Mouse (Mus musculus) liver, embryonic 11.5 days (tissue): ENCODE data around the gene Hecw2. TPM values are rescaled to one million over a fixed set of nuclear protein-coding genes. Genes with fewer than 3 reads are reported as not detected.

Experiments used
- ATAC-seq: fragments of 200-750 bp; cut with Nextera tagmentation; replicated peaks from 2 replicates; pipeline ENCODE4 v1.8.0; 2017; ENCODE audit warnings: moderate number of reproducible peaks, mild to moderate bottlenecking, moderate TSS enrichment, moderate library complexity; ENCODE audit not compliant: low FRiP score
- DNase-seq: peaks from one replicate; pipeline ENCODE4 v3.0.0-alpha.2; 2017; ENCODE audit warnings: low spot score
- H3K27ac ChIP-seq: fragments of 300-500 bp; sonication (generic); 2 replicates; pipeline ENCODE4 v1.5.1; 2014; ENCODE audit warnings: mild to moderate bottlenecking, low read depth, low read length, control low read depth
- H3K27me3 ChIP-seq: fragments of 300-500 bp; sonication (generic); replicated peaks from 2 replicates; pipeline ENCODE4 v1.6.1; 2014; ENCODE audit warnings: low read length, mixed read lengths; ENCODE audit not compliant: control insufficient read depth, insufficient read depth
- H3K36me3 ChIP-seq: fragments of 300-500 bp; sonication (generic); 2 replicates; pipeline ENCODE4 v1.6.1; 2014; ENCODE audit warnings: mild to moderate bottlenecking, low read length, moderate library complexity, mixed read lengths; ENCODE audit not compliant: control insufficient read depth, insufficient read depth
- H3K4me1 ChIP-seq: fragments of 300-500 bp; sonication (generic); replicated peaks from 2 replicates; pipeline ENCODE4 v1.6.1; 2014; ENCODE audit warnings: low read length, mixed read lengths; ENCODE audit not compliant: control insufficient read depth, insufficient read depth
- H3K4me2 ChIP-seq: fragments of 300-500 bp; sonication (generic); 2 replicates; pipeline ENCODE4 v1.6.1; 2014; ENCODE audit warnings: mild to moderate bottlenecking, control low read depth, moderate library complexity
- H3K4me3 ChIP-seq: fragments of 300-500 bp; sonication (generic); 2 replicates; pipeline ENCODE4 v1.5.1; 2014; ENCODE audit warnings: low read depth, low read length, control low read depth
- H3K9ac ChIP-seq: fragments of 300-500 bp; sonication (generic); 2 replicates; pipeline ENCODE4 v1.6.1; 2014; ENCODE audit warnings: low read depth, low read length, control low read depth
- H3K9me3 ChIP-seq: fragments of 300-500 bp; sonication (generic); 2 replicates; pipeline ENCODE4 v1.6.1; 2016; ENCODE audit warnings: low read length, inconsistent platforms, mixed read lengths; ENCODE audit not compliant: control insufficient read depth
- WGBS: fragments of 180-500 bp; shearing (Covaris S2); extraction: QIAGEN DNeasy Blood & Tissue Kit; methylation state at CpG from one replicate; pipeline ENCODE4 v1.1.7; 2014; 5-methylcytosine and 5-hydroxymethylcytosine counted together
- polyA plus RNA-seq: library from polyadenylated mRNA; unstranded; fragments of >200 nt; fragmentation: Nextera tagmentation; extraction: Ambion mirVana; gene quantifications from 2 replicates; pipeline ENCODE4 v1.2.1, GENCODE M21; 2014

Gene Hecw2
- polyA plus RNA-seq, 1 experiment from 2014 or later: 1.8 TPM

- H3K4me1 ChIP-seq: no peaks in the 10 kb centered on the region
- no peak for DNase-seq
- no peak overlapping the region for H3K4me3 ChIP-seq
- no peak overlapping the region for H3K9ac ChIP-seq
- no peak overlapping the region for H3K4me2 ChIP-seq
- H3K36me3 ChIP-seq: no peaks in the 10 kb centered on the region
- no peak for ATAC-seq
- H3K9me3 ChIP-seq: no peaks in the 10 kb centered on the region
- H3K27me3 ChIP-seq: no peaks in the 10 kb centered on the region
- no peak overlapping the region for H3K27ac ChIP-seq
- WGBS: 69% methylated on average over 2 of the region's 2 CpGs
These were observed 380.8 kb downstream of the Hecw2 start for GRCm38 (mm10) chr1:53814077-53814705.

GRCm38 (mm10) chr1:53811919-53812318 is 383.0 kb downstream of the Hecw2 start:
- no peak overlapping the region for H3K4me3 ChIP-seq
- H3K9me3 ChIP-seq: no peaks in the 10 kb centered on the region
- ATAC-seq (no peak), DNase-seq (no peak)
- H3K27me3 ChIP-seq: no peaks in the 10 kb centered on the region
- 78% methylated on average over 4 of the region's 4 CpGs for WGBS
- H3K27ac ChIP-seq: no peak overlapping the region
- no peaks in the 10 kb centered on the region for H3K36me3 ChIP-seq
- H3K4me1 ChIP-seq: no peaks in the 10 kb centered on the region
- H3K4me2 ChIP-seq: no peak overlapping the region
- no peak overlapping the region for H3K9ac ChIP-seq

GRCm38 (mm10) chr1:53808229-53808628 is 386.7 kb downstream of the Hecw2 start:
- no peak for ATAC-seq
- no peak for DNase-seq
- Histone ChIP-seq H3K4me3 (no peak overlapping the region), H3K4me2 (no peak overlapping the region), H3K4me1 (no peaks in the 10 kb centered on the region), H3K27ac (no peak overlapping the region), H3K27me3 (no peaks in the 10 kb centered on the region), H3K36me3 (no peaks in the 10 kb centered on the region), H3K9me3 (no peaks in the 10 kb centered on the region), H3K9ac (no peak overlapping the region)
- 82% methylated on average over 2 of the region's 2 CpGs for WGBS

GRCm38 (mm10) chr1:53797811-53798210 is 397.2 kb downstream of the Hecw2 start:
- Histone ChIP-seq H3K27ac (no peak overlapping the region), H3K4me2 (no peak overlapping the region), H3K9ac (no peak overlapping the region), H3K4me1 (peaks cover 2% of the 10 kb centered on the region; the same call in 1 of the 2 replicates), H3K9me3 (no peaks in the 10 kb centered on the region), H3K4me3 (no peak overlapping the region), H3K36me3 (no peaks in the 10 kb centered on the region), H3K27me3 (no peaks in the 10 kb centered on the region)
- 36% methylated on average over 3 of the region's 3 CpGs for WGBS
- ATAC-seq (no peak), DNase-seq (no peak)

- WGBS: 33% methylated on average over 5 of the region's 5 CpGs
- DNase-seq: no peak
These were observed 397.9 kb downstream of the Hecw2 start for GRCm38 (mm10) chr1:53797074-53797473.

GRCm38 (mm10) chr1:53796271-53796670 is 398.7 kb downstream of the Hecw2 start:
- Histone ChIP-seq H3K27ac (no peak overlapping the region), H3K36me3 (no peaks in the 10 kb centered on the region), H3K9ac (no peak overlapping the region), H3K27me3 (no peaks in the 10 kb centered on the region), H3K4me3 (no peak overlapping the region), H3K4me1 (peaks cover 2% of the 10 kb centered on the region; the same call in 1 of the 2 replicates), H3K9me3 (no peaks in the 10 kb centered on the region), H3K4me2 (no peak overlapping the region)
- DNase-seq (no peak), ATAC-seq (no peak)
- 92% methylated on average over 6 of the region's 6 CpGs for WGBS

More at GRCm38 (mm10) chr1:53797074-53797473, 397.9 kb downstream of the Hecw2 start:
- Histone ChIP-seq H3K27me3 (no peaks in the 10 kb centered on the region), H3K36me3 (no peaks in the 10 kb centered on the region), H3K9me3 (no peaks in the 10 kb centered on the region), H3K4me2 (no peak overlapping the region), H3K4me1 (peaks cover 2% of the 10 kb centered on the region; the same call in 1 of the 2 replicates), H3K4me3 (no peak overlapping the region), H3K9ac (no peak overlapping the region), H3K27ac (no peak overlapping the region)
- no peak for ATAC-seq

GRCm38 (mm10) chr1:53795591-53795990 is 399.4 kb downstream of the Hecw2 start:
- no peak overlapping the region for H3K27ac ChIP-seq
- ATAC-seq: no peak

GRCm38 (mm10) chr1:53795081-53795480 is 399.9 kb downstream of the Hecw2 start:
- H3K4me2 ChIP-seq: no peak overlapping the region
- ATAC-seq: no peak
- H3K27ac ChIP-seq: no peak overlapping the region
- H3K4me1 ChIP-seq: peaks cover 2% of the 10 kb centered on the region; the same call in 1 of the 2 replicates
- no peaks in the 10 kb centered on the region for H3K27me3 ChIP-seq
- H3K9ac ChIP-seq: no peak overlapping the region
- H3K9me3 ChIP-seq: no peaks in the 10 kb centered on the region
- DNase-seq: no peak
- H3K36me3 ChIP-seq: no peaks in the 10 kb centered on the region
- WGBS: 90% methylated on average over 5 of the region's 5 CpGs
- H3K4me3 ChIP-seq: no peak overlapping the region

More at GRCm38 (mm10) chr1:53795591-53795990, 399.4 kb downstream of the Hecw2 start:
- Histone ChIP-seq H3K4me2 (no peak overlapping the region), H3K27me3 (no peaks in the 10 kb centered on the region), H3K4me3 (no peak overlapping the region), H3K9ac (no peak overlapping the region), H3K9me3 (no peaks in the 10 kb centered on the region), H3K4me1 (peaks cover 2% of the 10 kb centered on the region; the same call in 1 of the 2 replicates), H3K36me3 (no peaks in the 10 kb centered on the region)
- no peak for DNase-seq
- WGBS: 74% methylated on average over 4 of the region's 4 CpGs

GRCm38 (mm10) chr1:53794279-53794678 is 400.7 kb downstream of the Hecw2 start:
- no peak overlapping the region for H3K27ac ChIP-seq
- peaks cover 2% of the 10 kb centered on the region; the same call in 1 of the 2 replicates for H3K4me1 ChIP-seq
- H3K27me3 ChIP-seq: no peaks in the 10 kb centered on the region
- no peak overlapping the region for H3K4me2 ChIP-seq
- DNase-seq (no peak), ATAC-seq (no peak)
- 83% methylated on average over 2 of the region's 2 CpGs for WGBS
- H3K36me3 ChIP-seq: no peaks in the 10 kb centered on the region
- H3K4me3 ChIP-seq: no peak overlapping the region
- no peaks in the 10 kb centered on the region for H3K9me3 ChIP-seq
- no peak overlapping the region for H3K9ac ChIP-seq
